Mouse (Mus musculus) bone marrow macrophage, adult 2 months (primary cell): ENCODE results near the gene AC129217.1.

Source experiments
- CTCF ChIP-seq: IDR thresholded peaks from 2 replicates; pipeline ENCODE4 v1.5.1; 2012; ENCODE audit warnings: low read depth, mild to moderate bottlenecking, low read length, moderate library complexity
- POLR2A ChIP-seq: IDR thresholded peaks from 2 replicates; pipeline ENCODE4 v1.6.1; 2012; ENCODE audit warnings: mild to moderate bottlenecking, low read depth, low read length, borderline replicate concordance

- TF ChIP-seq CTCF (no peak), POLR2A (no peak)
Measured at GRCm38 (mm10) chr19:8838041-8838730, 8.6 kb downstream of the AC129217.1 start.
